Mouse (Mus musculus): ENCODE measurements around the gene Zfp445. TPM values are rescaled to one million over a fixed set of nuclear protein-coding genes. Genes with fewer than 3 reads are reported as not detected.
A peak's percentile ranks its signal among the peaks of the same experiment; 100 is the strongest.

The Zfp445 gene
- polyA plus RNA-seq, 1 experiment from 2014 or later: 12.0 TPM

DNA sequence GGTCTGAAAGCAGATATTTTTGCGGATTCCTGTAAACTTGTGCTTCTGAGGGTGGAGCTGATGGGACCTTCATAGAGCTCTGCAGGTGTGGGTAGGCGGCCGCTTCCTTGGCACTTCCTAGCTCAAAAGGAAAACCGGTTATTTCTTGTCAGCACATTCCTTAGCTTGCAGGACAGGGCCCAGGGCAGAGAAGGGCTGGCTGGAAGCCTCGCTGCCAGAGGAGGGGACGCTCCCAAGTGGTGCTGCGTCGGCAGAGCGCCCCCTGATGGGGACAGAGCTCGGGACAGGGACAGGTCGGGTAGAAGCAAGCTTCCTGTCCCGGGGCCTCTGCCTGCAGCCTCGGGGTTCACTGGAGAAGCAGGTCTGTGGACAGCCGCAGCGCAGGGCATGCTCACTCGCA lies 28.1 kb downstream of the Zfp445 start:
- WGBS: 36% methylated on average over 16 of the region's 16 CpGs
- 0 out of 2 replicates have a peak, but pooled peaks have one; percentile 41 for ATAC-seq
- Histone ChIP-seq H3K9me3 (ENCODE audit: control insufficient read depth) (no peaks in the 10 kb centered on the region), H3K4me1 (replicated peaks; ENCODE audit: control insufficient read depth, insufficient read depth, low read length) (no peaks in the 10 kb centered on the region), H3K4me3 (ENCODE audit: low read depth, low read length) (no peak overlapping the region), H3K27ac (ENCODE audit: low read depth, low read length) (no peak overlapping the region), H3K27me3 (replicated peaks; ENCODE audit: control insufficient read depth, insufficient read depth, low read length) (no peaks in the 10 kb centered on the region), H3K9ac (ENCODE audit: low read depth, low read length) (no peak overlapping the region), H3K4me2 (replicated peaks; ENCODE audit: low read depth) (peak overlapping the region; percentile 24; the same call in 1 of the 2 replicates), H3K36me3 (ENCODE audit: control insufficient read depth, insufficient read depth) (peaks cover 5% of the 10 kb centered on the region; the same call in 1 of the 2 replicates)
- TF ChIP-seq CTCF (IDR thresholded peaks at IDR 0.05; ENCODE audit: low read depth): peak; percentile 73

DNA sequence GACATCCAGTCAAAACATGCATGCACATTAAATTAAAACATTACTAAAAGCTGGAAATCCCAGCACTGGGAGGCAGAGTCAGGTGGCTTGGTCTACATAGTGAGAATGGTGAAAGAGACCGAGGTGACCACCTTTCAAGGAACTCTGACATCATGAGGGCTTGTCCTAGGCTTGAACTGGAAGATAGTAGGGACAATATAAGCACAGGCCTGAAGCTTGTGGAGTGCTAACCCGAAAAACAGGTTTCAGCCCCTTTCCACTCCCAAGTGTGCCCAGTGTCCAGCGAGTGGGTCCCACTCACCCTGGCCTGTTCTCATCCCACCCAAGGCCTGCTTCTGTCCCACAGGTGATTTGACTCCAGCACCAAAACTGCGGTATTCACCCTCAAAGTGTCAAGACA lies 28.6 kb downstream of the Zfp445 start:
- Histone ChIP-seq H3K9ac (ENCODE audit: low read depth, low read length) (no peak overlapping the region), H3K27ac (ENCODE audit: low read depth, low read length) (peak overlapping the region; percentile 41; the same call in 1 of the 2 replicates), H3K27me3 (replicated peaks; ENCODE audit: control insufficient read depth, insufficient read depth, low read length) (no peaks in the 10 kb centered on the region), H3K4me3 (ENCODE audit: low read depth, low read length) (no peak overlapping the region), H3K9me3 (ENCODE audit: control insufficient read depth) (no peaks in the 10 kb centered on the region), H3K36me3 (ENCODE audit: control insufficient read depth, insufficient read depth) (peaks cover 5% of the 10 kb centered on the region; the same call in 1 of the 2 replicates), H3K4me1 (replicated peaks; ENCODE audit: control insufficient read depth, insufficient read depth, low read length) (no peaks in the 10 kb centered on the region), H3K4me2 (replicated peaks; ENCODE audit: low read depth) (no peak overlapping the region)
- WGBS: 75% methylated on average over 4 of the region's 4 CpGs
- no peak for TF ChIP-seq CTCF (IDR thresholded peaks at IDR 0.05; ENCODE audit: low read depth)
- 0 out of 2 replicates have a peak, but pooled peaks have one; percentile 38 for ATAC-seq

DNA sequence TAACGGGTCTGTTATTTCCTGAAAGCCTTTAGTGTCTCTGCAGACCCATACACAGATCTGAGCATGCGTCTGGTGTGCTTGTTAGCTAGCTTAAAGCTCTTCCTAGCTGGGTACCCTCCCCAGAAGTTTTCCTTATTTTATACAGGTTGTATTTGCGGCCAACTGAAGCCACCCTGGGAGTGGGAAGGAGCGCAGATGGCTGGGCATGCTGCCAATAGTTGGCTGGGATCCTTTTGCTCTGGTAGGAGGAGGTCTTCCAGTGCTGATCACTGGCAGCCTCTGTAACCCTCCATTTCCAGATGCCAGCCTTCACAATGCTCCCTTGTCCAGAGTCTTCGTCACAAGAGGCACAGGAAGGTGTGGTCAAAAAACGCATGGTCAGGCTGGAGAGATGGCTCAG lies 29.0 kb downstream of the Zfp445 start:
- Histone ChIP-seq H3K36me3 (ENCODE audit: control insufficient read depth, insufficient read depth) (peaks cover 5% of the 10 kb centered on the region; the same call in 1 of the 2 replicates), H3K4me2 (replicated peaks; ENCODE audit: low read depth) (no peak overlapping the region), H3K9ac (ENCODE audit: low read depth, low read length) (no peak overlapping the region), H3K4me1 (replicated peaks; ENCODE audit: control insufficient read depth, insufficient read depth, low read length) (no peaks in the 10 kb centered on the region), H3K4me3 (ENCODE audit: low read depth, low read length) (no peak overlapping the region), H3K27ac (ENCODE audit: low read depth, low read length) (peak overlapping the region; percentile 41; the same call in 1 of the 2 replicates), H3K27me3 (replicated peaks; ENCODE audit: control insufficient read depth, insufficient read depth, low read length) (no peaks in the 10 kb centered on the region), H3K9me3 (ENCODE audit: control insufficient read depth) (no peaks in the 10 kb centered on the region)
- no peak for TF ChIP-seq CTCF (IDR thresholded peaks at IDR 0.05; ENCODE audit: low read depth)
- no peak for ATAC-seq
- WGBS: 56% methylated on average over 6 of the region's 6 CpGs

DNA sequence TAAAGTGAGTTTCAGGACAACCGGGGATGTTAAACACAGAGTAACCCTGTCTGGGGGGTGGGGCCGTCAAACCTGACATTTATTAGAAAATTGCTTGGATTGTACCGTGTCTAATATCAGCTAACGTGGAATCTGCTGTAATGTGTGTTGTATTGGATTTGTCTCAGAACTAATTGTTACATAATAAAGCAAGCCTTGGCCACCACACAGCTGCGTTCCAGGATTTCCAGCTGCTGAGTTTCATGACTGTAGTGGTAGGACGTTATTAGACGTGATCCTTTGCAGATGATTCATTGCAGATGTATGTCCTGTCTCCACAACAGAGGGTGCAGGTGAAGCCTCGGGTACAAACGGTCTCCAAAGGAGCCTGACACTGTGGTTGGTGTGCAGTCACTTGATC lies 29.7 kb downstream of the Zfp445 start:
- no peak overlapping the region for H3K27ac ChIP-seq (ENCODE audit: low read depth, low read length)
- ATAC-seq: no peak

DNA sequence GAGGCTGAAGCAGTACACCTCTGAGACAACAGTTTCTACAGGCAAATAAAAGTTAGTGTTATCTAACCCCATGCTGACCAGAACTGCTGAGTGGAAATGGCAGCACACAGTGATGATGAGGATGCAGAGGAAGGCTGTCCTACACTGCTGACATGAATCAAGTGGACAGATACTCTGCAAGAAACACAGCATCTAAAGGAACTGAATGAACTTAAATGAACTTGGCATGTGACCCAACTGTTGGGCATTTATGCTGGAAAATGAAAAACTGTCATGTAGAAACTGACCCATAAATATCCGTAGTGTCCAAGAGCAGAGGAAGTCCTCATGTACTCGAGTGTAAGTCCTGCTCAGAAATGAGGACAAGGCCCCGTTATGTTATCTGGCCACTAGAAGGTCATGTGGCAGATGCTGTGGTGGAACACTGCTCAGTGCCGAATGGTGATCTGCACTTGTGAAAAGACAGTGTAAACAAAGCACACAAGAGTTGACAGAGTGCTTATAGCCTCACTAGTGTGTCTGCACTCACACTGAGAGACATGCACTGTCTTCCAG lies 35.9 kb downstream of the Zfp445 start:
- no peak for ATAC-seq
- H3K27ac ChIP-seq (ENCODE audit: low read depth, low read length): no peak overlapping the region
- WGBS: 74% methylated on average over 4 of the region's 4 CpGs
- no peak overlapping the region for H3K4me3 ChIP-seq (ENCODE audit: low read depth, low read length)
- no peak overlapping the region for H3K9ac ChIP-seq (ENCODE audit: low read depth, low read length)
- peaks cover 19% of the 10 kb centered on the region; the same call in 1 of the 2 replicates for H3K36me3 ChIP-seq (ENCODE audit: control insufficient read depth, insufficient read depth)
- no peak overlapping the region for H3K4me2 ChIP-seq (replicated peaks; ENCODE audit: low read depth)
- no peak for TF ChIP-seq CTCF (IDR thresholded peaks at IDR 0.05; ENCODE audit: low read depth)
- no peaks in the 10 kb centered on the region for H3K4me1 ChIP-seq (replicated peaks; ENCODE audit: control insufficient read depth, insufficient read depth, low read length)
- no peaks in the 10 kb centered on the region for H3K27me3 ChIP-seq (replicated peaks; ENCODE audit: control insufficient read depth, insufficient read depth, low read length)
- no peaks in the 10 kb centered on the region for H3K9me3 ChIP-seq (ENCODE audit: control insufficient read depth)

More for the DNA sequence above, 29.7 kb downstream of the Zfp445 start:
- H3K4me3 ChIP-seq (ENCODE audit: low read depth, low read length): no peak overlapping the region
- H3K4me2 ChIP-seq (replicated peaks; ENCODE audit: low read depth): no peak overlapping the region
- TF ChIP-seq CTCF (IDR thresholded peaks at IDR 0.05; ENCODE audit: low read depth): no peak
- 70% methylated on average over 9 of the region's 9 CpGs for WGBS
- no peaks in the 10 kb centered on the region for H3K27me3 ChIP-seq (replicated peaks; ENCODE audit: control insufficient read depth, insufficient read depth, low read length)
- H3K4me1 ChIP-seq (replicated peaks; ENCODE audit: control insufficient read depth, insufficient read depth, low read length): no peaks in the 10 kb centered on the region
- H3K9ac ChIP-seq (ENCODE audit: low read depth, low read length): no peak overlapping the region
- no peaks in the 10 kb centered on the region for H3K9me3 ChIP-seq (ENCODE audit: control insufficient read depth)
- peaks cover 7% of the 10 kb centered on the region; the same call in 1 of the 2 replicates for H3K36me3 ChIP-seq (ENCODE audit: control insufficient read depth, insufficient read depth)

DNA sequence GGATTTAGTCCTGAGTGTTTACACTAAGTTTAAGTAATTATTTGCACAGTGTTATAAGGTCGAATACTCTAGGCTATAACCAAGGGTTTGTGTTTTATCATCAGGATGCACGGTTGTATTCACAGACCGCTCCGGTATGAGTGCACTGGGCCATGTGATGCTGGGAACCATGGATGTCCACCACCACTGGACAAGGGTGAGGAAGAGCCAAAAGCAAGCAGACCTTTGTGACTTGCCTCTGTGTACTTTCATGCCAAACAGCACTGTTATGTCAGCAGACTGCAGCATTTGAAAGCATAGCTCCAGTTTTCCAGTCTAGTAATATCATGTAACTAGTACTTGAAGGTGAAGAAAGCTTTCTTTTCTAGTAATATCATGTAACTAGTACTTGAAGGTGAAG lies 39.1 kb downstream of the Zfp445 start:
- H3K9ac ChIP-seq (ENCODE audit: low read depth, low read length): no peak overlapping the region
- peaks cover 31% of the 10 kb centered on the region for H3K36me3 ChIP-seq (ENCODE audit: control insufficient read depth, insufficient read depth)
- TF ChIP-seq CTCF (IDR thresholded peaks at IDR 0.05; ENCODE audit: low read depth): no peak
- H3K4me3 ChIP-seq (ENCODE audit: low read depth, low read length): no peak overlapping the region
- ATAC-seq: no peak
- no peaks in the 10 kb centered on the region for H3K27me3 ChIP-seq (replicated peaks; ENCODE audit: control insufficient read depth, insufficient read depth, low read length)
- no peak overlapping the region for H3K4me2 ChIP-seq (replicated peaks; ENCODE audit: low read depth)
- no peaks in the 10 kb centered on the region for H3K9me3 ChIP-seq (ENCODE audit: control insufficient read depth)
- WGBS: 62% methylated on average over 4 of the region's 4 CpGs
- no peaks in the 10 kb centered on the region for H3K4me1 ChIP-seq (replicated peaks; ENCODE audit: control insufficient read depth, insufficient read depth, low read length)
- no peak overlapping the region for H3K27ac ChIP-seq (ENCODE audit: low read depth, low read length)
